Mouse (Mus musculus): ENCODE measurements at regions not wholly inside any gene's neighbourhood (a gene's known extent, or its start where the extent isn't known, plus 50 kb on each side); places are given as distances from the start of the nearest gene placed in this dataset.

DNA sequence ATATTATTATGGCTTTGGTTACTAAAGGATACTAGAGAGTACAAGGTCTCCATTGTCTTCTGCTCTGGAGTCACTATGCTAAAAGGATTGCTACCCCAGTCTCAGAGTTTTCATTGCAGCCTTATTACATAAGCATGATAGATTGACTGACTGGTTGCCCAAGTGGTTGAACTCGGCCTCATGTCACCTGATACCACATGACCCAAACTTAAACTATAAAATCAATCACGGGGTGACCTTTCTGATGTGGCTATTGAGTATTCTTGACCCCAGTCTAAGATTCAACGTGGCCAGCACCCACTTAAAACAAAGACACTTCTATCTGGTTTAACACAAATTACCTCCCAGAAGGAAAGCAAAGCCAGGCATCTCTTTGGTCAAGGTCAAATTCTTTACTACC lies 100.8 kb downstream of the Gm19935 start:
- DNase-seq (ENCODE audit: low read depth in 3 of 3, low spot score in 3 of 3) (no peak), ATAC-seq (ENCODE audit: insufficient read depth) (no peak)
- H3K27ac ChIP-seq = no peak overlapping the region
- H3K9ac ChIP-seq (replicated peaks) = no peak overlapping the region
- H3K36me3 ChIP-seq (replicated peaks; ENCODE audit: control insufficient read depth, insufficient read depth, low read depth) = no peaks in the 10 kb centered on the region
- no peak overlapping the region for H3K4me3 ChIP-seq (ENCODE audit: insufficient read depth in 1 of 2, low read depth in 2 of 2, low read length in 2 of 2)
- WGBS (ENCODE audit: insufficient replicate concordance) = 50% methylated on average over 3 of the region's 3 CpGs
- H3K4me1 ChIP-seq (replicated peaks; ENCODE audit: control insufficient read depth in 2 of 2, insufficient read depth in 2 of 2, low read length in 1 of 2) = no peaks in the 10 kb centered on the region
- H3K9me3 ChIP-seq (ENCODE audit: control insufficient read depth, low read length) = no peaks in the 10 kb centered on the region
- H3K4me2 ChIP-seq (ENCODE audit: low read depth) = no peak overlapping the region
- H3K27me3 ChIP-seq (ENCODE audit: control insufficient read depth, insufficient read depth, low read length) = no peaks in the 10 kb centered on the region
- TF ChIP-seq CTCF (IDR thresholded peaks at IDR 0.05; ENCODE audit: low read depth) (no peak), EP300 (IDR thresholded peaks at IDR 0.05; ENCODE audit: low read depth) (no peak)

DNA sequence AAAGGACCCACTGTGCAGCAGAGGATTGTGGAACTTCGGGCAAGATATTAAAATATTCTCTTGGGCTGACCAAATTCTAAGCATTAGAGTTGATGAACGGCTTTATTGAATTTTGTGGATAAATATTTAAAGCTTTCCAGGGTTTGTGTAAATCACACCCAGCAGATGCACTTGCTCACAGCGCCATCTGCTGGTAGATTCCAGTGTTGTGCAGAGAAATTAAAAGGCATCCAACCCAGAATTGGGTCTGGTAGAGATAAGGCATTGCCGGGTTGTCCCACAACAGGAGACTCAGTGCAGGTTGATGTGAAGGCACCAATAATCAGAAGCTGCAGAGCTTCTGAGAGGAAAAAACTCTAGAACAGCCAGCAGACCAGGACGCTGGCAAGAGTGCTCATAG lies 108.7 kb downstream of the Gm19935 start:
- ATAC-seq (ENCODE audit: insufficient read depth) (no peak), DNase-seq (ENCODE audit: low read depth in 3 of 3, low spot score in 3 of 3) (peak in 2 of 3 experiments; percentile 2 to 7)
- WGBS (ENCODE audit: insufficient replicate concordance) = 16% methylated on average over 5 of the region's 5 CpGs
- Histone ChIP-seq H3K27ac (no peak overlapping the region), H3K9me3 (ENCODE audit: control insufficient read depth, low read length) (no peaks in the 10 kb centered on the region), H3K36me3 (replicated peaks; ENCODE audit: control insufficient read depth, insufficient read depth, low read depth) (no peaks in the 10 kb centered on the region), H3K4me2 (ENCODE audit: low read depth) (no peak overlapping the region), H3K4me1 (replicated peaks; ENCODE audit: control insufficient read depth in 2 of 2, insufficient read depth in 2 of 2, low read length in 1 of 2) (no peaks in the 10 kb centered on the region), H3K9ac (replicated peaks) (no peak overlapping the region), H3K4me3 (ENCODE audit: insufficient read depth in 1 of 2, low read depth in 2 of 2, low read length in 2 of 2) (no peak overlapping the region), H3K27me3 (ENCODE audit: control insufficient read depth, insufficient read depth, low read length) (no peaks in the 10 kb centered on the region)
- TF ChIP-seq EP300 (IDR thresholded peaks at IDR 0.05; ENCODE audit: low read depth) (no peak), CTCF (IDR thresholded peaks at IDR 0.05; ENCODE audit: low read depth) (peak; percentile 71)

DNA sequence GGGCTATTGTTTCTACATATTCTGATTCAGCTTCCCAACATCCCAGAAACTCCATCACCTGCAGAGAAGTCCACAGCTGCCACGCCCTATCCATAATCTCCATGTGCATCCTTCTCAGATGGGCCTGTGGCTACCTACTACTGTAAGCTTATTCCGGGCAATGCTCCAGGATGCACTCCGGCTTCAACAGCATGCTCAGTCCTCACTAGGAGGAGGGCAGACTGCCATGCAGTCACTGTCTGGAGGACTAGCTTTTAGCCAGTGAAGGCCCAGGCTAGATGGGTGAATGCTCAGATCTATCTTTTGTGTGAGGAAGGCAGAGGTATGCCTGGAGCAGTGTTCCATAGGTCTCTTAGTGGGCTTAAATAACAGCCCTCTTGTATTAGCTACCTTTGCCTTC lies 124.7 kb downstream of the Gm19935 start:
- no peaks in the 10 kb centered on the region for H3K9me3 ChIP-seq (ENCODE audit: control insufficient read depth, low read length)
- H3K4me2 ChIP-seq (ENCODE audit: low read depth) = no peak overlapping the region
- no peak for TF ChIP-seq EP300 (IDR thresholded peaks at IDR 0.05; ENCODE audit: low read depth)
- TF ChIP-seq CTCF (IDR thresholded peaks at IDR 0.05; ENCODE audit: low read depth) = no peak
- H3K27me3 ChIP-seq (ENCODE audit: control insufficient read depth, insufficient read depth, low read length) = no peaks in the 10 kb centered on the region
- no peak overlapping the region for H3K27ac ChIP-seq
- no peak overlapping the region for H3K9ac ChIP-seq (replicated peaks)
- ATAC-seq (ENCODE audit: insufficient read depth) (no peak), DNase-seq (ENCODE audit: low read depth in 3 of 3, low spot score in 3 of 3) (no peak)
- no peaks in the 10 kb centered on the region for H3K4me1 ChIP-seq (replicated peaks; ENCODE audit: control insufficient read depth in 2 of 2, insufficient read depth in 2 of 2, low read length in 1 of 2)
- H3K4me3 ChIP-seq (ENCODE audit: insufficient read depth in 1 of 2, low read depth in 2 of 2, low read length in 2 of 2) = no peak overlapping the region
- H3K36me3 ChIP-seq (replicated peaks; ENCODE audit: control insufficient read depth, insufficient read depth, low read depth) = no peaks in the 10 kb centered on the region
- 49% methylated on average over 3 of the region's 3 CpGs for WGBS (ENCODE audit: insufficient replicate concordance)

DNA sequence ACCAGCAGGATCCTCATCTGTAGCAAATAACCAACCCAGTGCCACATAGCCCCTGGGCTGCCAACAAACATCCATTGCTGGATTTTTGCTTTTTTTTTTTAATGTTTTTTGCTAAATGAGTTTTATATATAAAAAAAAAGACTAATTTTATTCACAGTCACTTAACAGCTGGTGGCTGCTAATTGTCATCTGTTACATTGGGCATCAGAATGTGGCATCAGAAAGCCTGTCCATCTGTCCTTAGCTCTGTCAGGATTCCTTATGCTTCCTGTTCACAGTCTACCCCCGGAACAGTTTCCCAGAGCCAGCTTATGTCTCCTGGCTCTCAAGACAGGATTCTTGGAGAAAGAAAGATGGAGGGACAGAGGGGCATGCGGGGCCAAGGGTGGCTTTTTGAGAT lies 132.1 kb downstream of the Gm19935 start:
- ATAC-seq (ENCODE audit: insufficient read depth) = no peak
- Histone ChIP-seq H3K27ac (no peak overlapping the region), H3K4me1 (replicated peaks; ENCODE audit: control insufficient read depth in 2 of 2, insufficient read depth in 2 of 2, low read length in 1 of 2) (no peaks in the 10 kb centered on the region), H3K4me3 (ENCODE audit: insufficient read depth in 1 of 2, low read depth in 2 of 2, low read length in 2 of 2) (no peak overlapping the region), H3K9me3 (ENCODE audit: control insufficient read depth, low read length) (no peaks in the 10 kb centered on the region), H3K4me2 (ENCODE audit: low read depth) (no peak overlapping the region), H3K36me3 (replicated peaks; ENCODE audit: control insufficient read depth, insufficient read depth, low read depth) (no peaks in the 10 kb centered on the region), H3K27me3 (ENCODE audit: control insufficient read depth, insufficient read depth, low read length) (no peaks in the 10 kb centered on the region), H3K9ac (replicated peaks) (no peak overlapping the region)
- no peak for DNase-seq (ENCODE audit: low read depth in 3 of 3, low spot score in 3 of 3)
- WGBS (ENCODE audit: insufficient replicate concordance) = 55% methylated on average over 2 of the region's 2 CpGs
- no peak for TF ChIP-seq CTCF (IDR thresholded peaks at IDR 0.05; ENCODE audit: low read depth)
- no peak for TF ChIP-seq EP300 (IDR thresholded peaks at IDR 0.05; ENCODE audit: low read depth)

GRCm38 (mm10) chr8:90670471-90671057 lies 146.6 kb downstream of the Gm19935 start:
- Histone ChIP-seq H3K36me3 (replicated peaks; ENCODE audit: control insufficient read depth, insufficient read depth, low read depth) (no peaks in the 10 kb centered on the region), H3K27ac (no peak overlapping the region), H3K27me3 (ENCODE audit: control insufficient read depth, insufficient read depth, low read length) (no peaks in the 10 kb centered on the region), H3K4me3 (ENCODE audit: insufficient read depth in 1 of 2, low read depth in 2 of 2, low read length in 2 of 2) (no peak overlapping the region), H3K4me1 (replicated peaks; ENCODE audit: control insufficient read depth in 2 of 2, insufficient read depth in 2 of 2, low read length in 1 of 2) (no peaks in the 10 kb centered on the region), H3K9ac (replicated peaks) (no peak overlapping the region), H3K9me3 (ENCODE audit: control insufficient read depth, low read length) (no peaks in the 10 kb centered on the region), H3K4me2 (ENCODE audit: low read depth) (no peak overlapping the region)
- ATAC-seq (ENCODE audit: insufficient read depth) (no peak), DNase-seq (ENCODE audit: low read depth in 3 of 3, low spot score in 3 of 3) (no peak)
- TF ChIP-seq EP300 (IDR thresholded peaks at IDR 0.05; ENCODE audit: low read depth) (no peak), CTCF (IDR thresholded peaks at IDR 0.05; ENCODE audit: low read depth) (no peak)
- WGBS (ENCODE audit: insufficient replicate concordance) = 7% methylated on average over 14 of the region's 14 CpGs

All from liver, embryonic 14.5 days (tissue).